26 mouse cellular contexts compared by ENCODE assay signal in the genomic region with DNA sequence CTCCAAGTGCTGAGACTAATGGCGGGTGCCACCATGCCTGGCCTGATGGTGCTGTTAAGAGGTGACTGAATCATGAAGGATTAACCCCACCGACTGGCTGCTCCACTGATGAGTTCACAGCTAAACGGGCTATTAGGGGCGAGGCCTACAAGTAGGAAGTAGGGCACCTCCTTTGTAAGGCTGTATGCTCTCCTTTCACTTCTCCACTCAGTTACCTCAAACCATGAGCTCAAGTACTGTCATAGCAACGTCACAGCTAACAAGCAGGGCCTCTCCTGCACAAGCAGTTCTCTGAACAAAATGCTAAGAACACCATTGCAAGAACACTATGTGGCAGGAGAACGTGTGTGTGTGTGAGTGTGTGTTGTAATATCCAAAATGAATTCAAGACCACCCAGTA. TPM values are rescaled to one million over a fixed set of nuclear protein-coding genes. Genes with fewer than 3 reads are reported as not detected.
A peak's percentile ranks its signal among the peaks of the same experiment; 100 is the strongest.
DNase-seq lines count a peak whose midpoint lies in the region; ATAC-seq lines count a peak whose summit lies in the region.
"Had no signal": no experiment of that assay in that cellular context is flagged by ENCODE, and none has a peak within 500 bp of the region (broad histone marks: within the 10 kb centered on the region; RNA-seq: fewer than 3 reads in every experiment).

No protein-coding gene starts in this region.

- H3K36me3 ChIP-seq in splenic B cell, adult 2 months (ENCODE audit: control insufficient read depth, insufficient read depth, low read length, poor library complexity, severe bottlenecking) = no peaks in the 10 kb centered on the region
- peaks cover 9% of the 10 kb centered on the region; the same call in 1 of the 2 replicates for H3K36me3 ChIP-seq in forebrain, embryonic 11.5 days (ENCODE audit: control insufficient read depth, insufficient read depth, low read length)
- H3K36me3 ChIP-seq: midbrain, embryonic 15.5 days had no signal

- peaks cover 11% of the 10 kb centered on the region for H3K4me1 ChIP-seq in forebrain, embryonic 11.5 days (replicated peaks; ENCODE audit: control insufficient read depth, insufficient read depth, low read length)

- 92% methylated on average over 6 of the region's 6 CpGs for WGBS in forebrain, embryonic 11.5 days

- no peak overlapping the region for H3K9ac ChIP-seq in forebrain, embryonic 11.5 days (ENCODE audit: low read length)
- H3K9ac ChIP-seq: embryonic facial prominence, embryonic 12.5 days; forebrain, embryonic 15.5 days; heart, embryonic 15.5 days; kidney, embryonic 15.5 days; liver, embryonic 12.5 days; liver, postnatal 0 days; midbrain, embryonic 15.5 days had no signal

- H3K27ac ChIP-seq in forebrain, embryonic 11.5 days (ENCODE audit: low read depth, low read length) = no peak overlapping the region
- H3K27ac ChIP-seq: embryonic facial prominence, embryonic 12.5 days; forebrain, embryonic 15.5 days; gastrocnemius, adult 2 months; heart, embryonic 15.5 days; kidney, embryonic 15.5 days; layer of hippocampus, adult 2 months; liver, embryonic 12.5 days; macrophage; midbrain, embryonic 10.5 days; midbrain, embryonic 15.5 days had no signal

- DNase-seq in cerebellum, adult 9-10 months = peak; percentile 22
- DNase-seq in cerebellum, adult 18-20 months = no peak
- DNase-seq in B cell, adult 2 months = peak; percentile 37 to 40
- peak; percentile 25 for DNase-seq in c-Kit-positive CD71-negative TER-119-negative erythroid progenitor cells, embryonic 14.5 days (ENCODE audit: low read depth)
- DNase-seq in splenic B cell, adult 2 months (ENCODE audit: low read depth, low spot score) = peak; percentile 63
- no peak for DNase-seq in forebrain, embryonic 11.5 days (ENCODE audit: low spot score)
- no peak for DNase-seq in frontal cortex, postnatal 10 days (ENCODE audit: low spot score in 2 of 2)
- DNase-seq: adrenal gland, adult 8-10 months; cerebellum, adult 11-12 months; cerebellum, postnatal 14 days; gastrocnemius, adult 2 months; kidney, adult 18-20 months; kidney, postnatal 25 days; liver, postnatal 0 days; thymus, postnatal 14 days had no signal

- no peak for ATAC-seq in forebrain, embryonic 11.5 days (replicated peaks; ENCODE audit: low FRiP score)
- ATAC-seq: CD4-positive, CD25-positive, alpha-beta regulatory T cell, adult 4 months; forebrain, embryonic 15.5 days; hindbrain, embryonic 16.5 days; liver, embryonic 12.5 days; liver, postnatal 0 days; midbrain, embryonic 15.5 days had no signal

- H3K27me3 ChIP-seq in splenic B cell, adult 2 months (ENCODE audit: control insufficient read depth, insufficient read depth, low read length, poor library complexity, severe bottlenecking) = no peaks in the 10 kb centered on the region
- no peaks in the 10 kb centered on the region for H3K27me3 ChIP-seq in forebrain, embryonic 11.5 days (ENCODE audit: control insufficient read depth, insufficient read depth, low read length)
- H3K27me3 ChIP-seq: embryonic facial prominence, embryonic 12.5 days; forebrain, embryonic 15.5 days; heart, embryonic 15.5 days; kidney, embryonic 15.5 days; liver, embryonic 12.5 days; midbrain, embryonic 15.5 days had no signal

- no peaks in the 10 kb centered on the region for H3K9me3 ChIP-seq in forebrain, embryonic 11.5 days (ENCODE audit: control insufficient read depth, low read length)
- H3K9me3 ChIP-seq: embryonic facial prominence, embryonic 12.5 days; forebrain, embryonic 15.5 days; heart, embryonic 15.5 days; kidney, embryonic 15.5 days; liver, embryonic 12.5 days; midbrain, embryonic 10.5 days; midbrain, embryonic 15.5 days had no signal

- H3K4me3 ChIP-seq in forebrain, embryonic 11.5 days (ENCODE audit: low read depth, low read length) = no peak overlapping the region
- H3K4me3 ChIP-seq: embryonic facial prominence, embryonic 12.5 days; forebrain, embryonic 15.5 days; gastrocnemius, adult 2 months; heart, embryonic 15.5 days; kidney, embryonic 15.5 days; layer of hippocampus, adult 2 months; liver, embryonic 12.5 days; midbrain, embryonic 10.5 days; midbrain, embryonic 15.5 days had no signal

- H3K4me2 ChIP-seq in forebrain, embryonic 11.5 days (ENCODE audit: low read depth, low read length, severe bottlenecking) = no peak overlapping the region
- H3K4me2 ChIP-seq: embryonic facial prominence, embryonic 12.5 days; forebrain, embryonic 15.5 days; heart, embryonic 15.5 days; kidney, embryonic 15.5 days; liver, embryonic 12.5 days; midbrain, embryonic 15.5 days had no signal

RNA-seq across cellular contexts. Expression of gene Poldip3, which starts 3.6 kb away (rescaled TPM):
- 183 and 196 TPM in 2 replicates for polyA plus RNA-seq in forebrain, embryonic 11.5 days (2014; fragmentation: Nextera tagmentation; extraction: Ambion mirVana)

RNA-seq across cellular contexts. Expression of gene Rrp7a, which starts 22.9 kb away (rescaled TPM):
- 71.2 and 79.7 TPM in 2 replicates for polyA plus RNA-seq in forebrain, embryonic 11.5 days (2014; fragmentation: Nextera tagmentation; extraction: Ambion mirVana)

RNA-seq across cellular contexts. Expression of gene Cyb5r3, which starts 26.9 kb away (rescaled TPM):
- 161 and 181 TPM in 2 replicates for polyA plus RNA-seq in forebrain, embryonic 11.5 days (2014; fragmentation: Nextera tagmentation; extraction: Ambion mirVana)

RNA-seq across cellular contexts. Expression of gene Serhl, which starts 56.2 kb away (rescaled TPM):
- polyA plus RNA-seq in forebrain, embryonic 11.5 days (2014; fragmentation: Nextera tagmentation; extraction: Ambion mirVana) = 46.0 and 47.3 TPM in 2 replicates

Comparison
In these comparisons a context has a peak if more than half of its experiments do, and no peak if none do; other contexts are left out.
1. DNase-seq: peak in cerebellum, adult 9-10 months (single experiment), B cell, adult 2 months (2 of 2), c-Kit-positive CD71-negative TER-119-negative erythroid progenitor cells, embryonic 14.5 days (single experiment) and splenic B cell, adult 2 months (single experiment); none in cerebellum, adult 18-20 months (0 of 2), forebrain, embryonic 11.5 days (single experiment) and frontal cortex, postnatal 10 days (0 of 2).